Mouse (Mus musculus) testis, adult 2 months (tissue): ENCODE results near the gene Rbfox1.

Experiments used
- CTCF ChIP-seq: fragments of 200-500 bp; IDR thresholded peaks from 2 replicates; pipeline ENCODE4 v1.5.1; 2012; ENCODE audit warnings: low read depth, mild to moderate bottlenecking, inconsistent platforms, low read length, moderate library complexity; ENCODE audit not compliant: control insufficient read depth, insufficient read depth, insufficient replicate concordance
- POLR2A ChIP-seq: fragments of 200-500 bp; IDR thresholded peaks from 2 replicates; pipeline ENCODE4 v1.6.1; 2012; ENCODE audit warnings: low read depth, mild to moderate bottlenecking, inconsistent platforms, low read length, moderate library complexity; ENCODE audit not compliant: control insufficient read depth

- no peak for TF ChIP-seq POLR2A
- no peak for TF ChIP-seq CTCF
These were observed 480.6 kb downstream of the Rbfox1 start for GRCm38 (mm10) chr16:6365793-6366192.
